Mouse (Mus musculus) mesoderm, embryonic 11.5 days (tissue): Measurements from ENCODE around the gene Ptgir.

Experiments used
- DNase-seq: peaks from one replicate; pipeline ENCODE4 v3.0.0-alpha.2; 2012; ENCODE audit warnings: low read depth, low spot score

Gene Ptgir

GRCm38 (mm10) chr7:16891641-16892351 lies 14.5 kb upstream of the Ptgir start, which contains the start of gene Gng8:
TSS of gene Gng8 (plus strand) at chr7:16891786.
- peak; percentile 92 for DNase-seq

- DNase-seq, result no peak
These were observed 13.9 kb upstream of the Ptgir start for GRCm38 (mm10) chr7:16892352-16892730.

- DNase-seq, result no peak
These were observed 12.7 kb upstream of the Ptgir start for GRCm38 (mm10) chr7:16893612-16894011.

- DNase-seq, result no peak
These were observed 12.0 kb upstream of the Ptgir start for GRCm38 (mm10) chr7:16894279-16894678.

GRCm38 (mm10) chr7:16895000-16895399 lies 11.3 kb upstream of the Ptgir start:
- DNase-seq, result peak; percentile 87

- no peak for DNase-seq
These were observed 10.8 kb upstream of the Ptgir start for GRCm38 (mm10) chr7:16895511-16895910.

GRCm38 (mm10) chr7:16900526-16900925 lies 5.8 kb upstream of the Ptgir start:
- no peak for DNase-seq

GRCm38 (mm10) chr7:16903439-16903955 lies 2.8 kb upstream of the Ptgir start:
- no peak for DNase-seq

- DNase-seq, result no peak
These were observed 2.1 kb upstream of the Ptgir start for GRCm38 (mm10) chr7:16904120-16904675.

- DNase-seq, result no peak
These were observed 734 bp upstream of the Ptgir start for GRCm38 (mm10) chr7:16905491-16906021.

GRCm38 (mm10) chr7:16906889-16907559 lies 734 bp downstream of the Ptgir start:
- no peak for DNase-seq

GRCm38 (mm10) chr7:16907842-16908241 lies 1.6 kb downstream of the Ptgir start:
- DNase-seq, result no peak

GRCm38 (mm10) chr7:16908367-16908766 lies 2.1 kb downstream of the Ptgir start:
- DNase-seq, result no peak

- DNase-seq, result no peak
These were observed 2.6 kb downstream of the Ptgir start for GRCm38 (mm10) chr7:16908859-16909258.

GRCm38 (mm10) chr7:16909909-16910308 lies 3.6 kb downstream of the Ptgir start:
- no peak for DNase-seq

- no peak for DNase-seq
These were observed 5.6 kb downstream of the Ptgir start for GRCm38 (mm10) chr7:16911904-16912303.

GRCm38 (mm10) chr7:16912360-16912759 lies 6.1 kb downstream of the Ptgir start:
- DNase-seq, result no peak

- peak; percentile 83 for DNase-seq
These were observed 7.6 kb downstream of the Ptgir start for GRCm38 (mm10) chr7:16913806-16914452.

GRCm38 (mm10) chr7:16914453-16915343 lies 8.4 kb downstream of the Ptgir start:
- DNase-seq, result no peak

- DNase-seq, result no peak
These were observed 9.4 kb downstream of the Ptgir start for GRCm38 (mm10) chr7:16915461-16916340.
